Mouse (Mus musculus) embryonic fibroblast, embryonic 13.5 days (primary cell): ENCODE results near the gene Rab5if.
"Not testable (repeated sequence)": the region's sequence is repeated elsewhere in the genome, so short reads cannot be mapped to it uniquely, and the experiment has no call there.

ENCODE experiments used
- CTCF ChIP-seq: IDR thresholded peaks from 2 replicates; pipeline ENCODE4 v1.5.1; 2011; ENCODE audit warnings: mild to moderate bottlenecking, control low read depth, low read length, moderate library complexity, borderline replicate concordance; ENCODE audit not compliant: insufficient read depth
- POLR2A ChIP-seq: IDR thresholded peaks from 2 replicates; pipeline ENCODE4 v1.6.1; 2011; ENCODE audit warnings: low read depth, mild to moderate bottlenecking, control low read depth, low read length, moderate library complexity

DNA sequence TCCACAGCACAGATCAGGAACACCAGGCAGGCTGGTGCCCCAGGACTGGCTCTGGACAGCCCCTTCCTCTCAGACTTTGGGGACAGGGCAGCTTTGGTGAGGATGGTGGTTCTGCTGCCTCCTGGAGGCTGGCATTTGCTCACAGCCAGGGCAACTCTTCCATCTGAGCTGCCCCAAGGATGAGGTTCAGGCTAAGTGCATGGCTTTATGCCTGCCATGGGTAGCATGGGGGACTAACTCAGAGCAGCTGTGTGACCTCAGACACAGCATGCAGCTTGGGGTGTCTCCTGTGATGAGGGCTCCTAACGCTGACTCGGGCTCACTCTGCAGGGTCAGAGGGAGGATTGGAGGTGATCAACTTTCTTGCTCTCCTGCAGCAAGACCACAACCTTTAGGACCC is 22.7 kb downstream of the Rab5if start:
- not testable (repeated sequence) for TF ChIP-seq POLR2A, CTCF
